Comparison of ENCODE assay signal across 23 mouse cellular contexts in genomic region chr12:44211555-44211954, GRCm38 (mm10).
"Had no signal": no experiment of that assay in that cellular context is flagged by ENCODE, and none has a peak within 500 bp of the region (broad histone marks: within the 10 kb centered on the region; RNA-seq: fewer than 3 reads in every experiment).

No protein-coding gene starts in this region.

- H3K36me3 ChIP-seq: heart, embryonic 15.5 days; hindbrain, embryonic 13.5 days; hindbrain, embryonic 15.5 days; limb, embryonic 13.5 days; limb, embryonic 15.5 days; liver, embryonic 12.5 days had no signal

- DNase-seq: gastrocnemius, postnatal 14 days; gastrocnemius, postnatal 36 days; heart, adult 11 months; heart, adult 2 months; heart, postnatal 14 days; heart, postnatal 36 days; kidney, adult 11 months; kidney, adult 2 months; kidney, postnatal 10 days; kidney, postnatal 25 days; kidney, postnatal 4 days; layer of hippocampus, adult 9-11 months; layer of hippocampus, postnatal 36 days; left cerebral cortex, postnatal 4 days had no signal

- H3K9me3 ChIP-seq: heart, embryonic 13.5 days; heart, embryonic 15.5 days; hindbrain, embryonic 13.5 days; hindbrain, embryonic 15.5 days; limb, embryonic 13.5 days; limb, embryonic 15.5 days; liver, embryonic 12.5 days had no signal

- H3K27me3 ChIP-seq: heart, embryonic 15.5 days; hindbrain, embryonic 13.5 days; hindbrain, embryonic 15.5 days; limb, embryonic 13.5 days; limb, embryonic 15.5 days; liver, embryonic 12.5 days had no signal

- H3K27ac ChIP-seq: heart, adult 2 months; heart, embryonic 13.5 days; heart, embryonic 15.5 days; hindbrain, embryonic 13.5 days; hindbrain, embryonic 15.5 days; hindbrain, postnatal 0 days; limb, embryonic 13.5 days; limb, embryonic 15.5 days; liver, embryonic 12.5 days had no signal

- H3K4me3 ChIP-seq: heart, adult 2 months; heart, embryonic 13.5 days; heart, embryonic 15.5 days; hindbrain, embryonic 13.5 days; hindbrain, embryonic 15.5 days; limb, embryonic 13.5 days; limb, embryonic 15.5 days; liver, embryonic 12.5 days had no signal

- H3K4me2 ChIP-seq: heart, embryonic 11.5 days; heart, embryonic 15.5 days; hindbrain, embryonic 13.5 days; limb, embryonic 13.5 days; limb, embryonic 15.5 days had no signal

- H3K9ac ChIP-seq: heart, embryonic 13.5 days; heart, embryonic 15.5 days; hindbrain, embryonic 13.5 days; hindbrain, embryonic 15.5 days; limb, embryonic 13.5 days; limb, embryonic 15.5 days; liver, embryonic 12.5 days had no signal
